Mouse (Mus musculus) gonadal fat pad, adult 2 months (tissue): Measurements from ENCODE around the gene Gcnt4. TPM values are rescaled to one million over a fixed set of nuclear protein-coding genes. Genes with fewer than 3 reads are reported as not detected.
"Not testable (repeated sequence)": the region's sequence is repeated elsewhere in the genome, so short reads cannot be mapped to it uniquely, and the experiment has no call there.

Experiments
- DNase-seq: peaks from one replicate; pipeline ENCODE4 v3.0.0-alpha.2; 2012; ENCODE audit warnings: low read depth
- polyA plus RNA-seq: library from polyadenylated mRNA; depleted of rRNA; stranded (reverse); fragments of >200 nt; gene quantifications from 2 replicates; pipeline ENCODE4 v1.2.3, GENCODE M21; 2012; rRNA removed

The Gcnt4 gene
- 25.9 and 34.6 TPM in 2 replicates for polyA plus RNA-seq

GRCm38 (mm10) chr13:96923999-96924961 is at the start of gene Gcnt4:
Gene Gcnt4, plus strand, starts transcription at chr13:96924689.
- no peak for DNase-seq

GRCm38 (mm10) chr13:96878220-96879057 is 46.0 kb upstream of the Gcnt4 start:
- no peak for DNase-seq

- no peak for DNase-seq
These were observed 40.0 kb upstream of the Gcnt4 start for GRCm38 (mm10) chr13:96884534-96884933.

GRCm38 (mm10) chr13:96889985-96890384 is 34.5 kb upstream of the Gcnt4 start:
- DNase-seq: no peak

- no peak for DNase-seq
These were observed 29.3 kb upstream of the Gcnt4 start for GRCm38 (mm10) chr13:96895144-96895543.

GRCm38 (mm10) chr13:96906717-96907116 is 17.8 kb upstream of the Gcnt4 start:
- DNase-seq: peak; percentile 80

GRCm38 (mm10) chr13:96911202-96911601 is 13.3 kb upstream of the Gcnt4 start:
- DNase-seq: no peak

GRCm38 (mm10) chr13:96923134-96923533 is 1.4 kb upstream of the Gcnt4 start:
- DNase-seq: not testable (repeated sequence)

- DNase-seq: no peak
These were observed 676 bp downstream of the Gcnt4 start for GRCm38 (mm10) chr13:96924985-96925745.

- no peak for DNase-seq
These were observed 1.7 kb downstream of the Gcnt4 start for GRCm38 (mm10) chr13:96925991-96926725.

GRCm38 (mm10) chr13:96927781-96928180 is 3.3 kb downstream of the Gcnt4 start:
- no peak for DNase-seq

- DNase-seq: no peak
These were observed 4.0 kb downstream of the Gcnt4 start for GRCm38 (mm10) chr13:96928432-96929039.

- no peak for DNase-seq
These were observed 8.3 kb downstream of the Gcnt4 start for GRCm38 (mm10) chr13:96932745-96933144.

- no peak for DNase-seq
These were observed 8.9 kb downstream of the Gcnt4 start for GRCm38 (mm10) chr13:96933367-96933766.

- peak; percentile 66 for DNase-seq
These were observed 11.8 kb downstream of the Gcnt4 start for GRCm38 (mm10) chr13:96936173-96936777.

- DNase-seq: peak; percentile 91
These were observed 12.6 kb downstream of the Gcnt4 start for GRCm38 (mm10) chr13:96937059-96937558.

- DNase-seq: peak; percentile 94
These were observed 15.2 kb downstream of the Gcnt4 start for GRCm38 (mm10) chr13:96939680-96940079.

- not testable (repeated sequence) for DNase-seq
These were observed 17.0 kb downstream of the Gcnt4 start for GRCm38 (mm10) chr13:96941481-96941880.

- no peak for DNase-seq
These were observed 19.1 kb downstream of the Gcnt4 start for GRCm38 (mm10) chr13:96943571-96943970.

- DNase-seq: no peak
These were observed 21.3 kb downstream of the Gcnt4 start for GRCm38 (mm10) chr13:96945748-96946147.
